Mouse (Mus musculus): ENCODE data around the gene Bloc1s6. TPM values are rescaled to one million over a fixed set of nuclear protein-coding genes. Genes with fewer than 3 reads are reported as not detected.

Gene Bloc1s6
- polyA plus RNA-seq, 1 experiment from 2014 or later = 42.8 TPM

GRCm38 (mm10) chr2:122711911-122712310, 26.4 kb upstream of the Bloc1s6 start:
- no peaks in the 10 kb centered on the region for H3K9me3 ChIP-seq (ENCODE audit: control insufficient read depth, low read length)
- WGBS = 51% methylated on average over 3 of the region's 3 CpGs
- no peak overlapping the region for H3K9ac ChIP-seq (ENCODE audit: low read depth, low read length)
- ATAC-seq (replicated peaks; ENCODE audit: low FRiP score) (no peak), DNase-seq (ENCODE audit: low spot score) (no peak)
- H3K4me1 ChIP-seq (replicated peaks; ENCODE audit: control insufficient read depth, insufficient read depth, low read length) = no peaks in the 10 kb centered on the region
- no peaks in the 10 kb centered on the region for H3K36me3 ChIP-seq (ENCODE audit: control insufficient read depth, insufficient read depth, low read length)
- no peak overlapping the region for H3K27ac ChIP-seq (ENCODE audit: low read depth, low read length)
- no peak overlapping the region for H3K4me2 ChIP-seq
- no peak overlapping the region for H3K4me3 ChIP-seq (ENCODE audit: low read depth, low read length)
- H3K27me3 ChIP-seq (replicated peaks; ENCODE audit: control insufficient read depth, insufficient read depth, low read length) = no peaks in the 10 kb centered on the region

- Histone ChIP-seq H3K36me3 (ENCODE audit: control insufficient read depth, insufficient read depth, low read length) (no peaks in the 10 kb centered on the region), H3K9ac (ENCODE audit: low read depth, low read length) (no peak overlapping the region), H3K27ac (ENCODE audit: low read depth, low read length) (no peak overlapping the region), H3K4me2 (no peak overlapping the region), H3K4me3 (ENCODE audit: low read depth, low read length) (no peak overlapping the region), H3K9me3 (ENCODE audit: control insufficient read depth, low read length) (no peaks in the 10 kb centered on the region), H3K4me1 (replicated peaks; ENCODE audit: control insufficient read depth, insufficient read depth, low read length) (no peaks in the 10 kb centered on the region), H3K27me3 (replicated peaks; ENCODE audit: control insufficient read depth, insufficient read depth, low read length) (no peaks in the 10 kb centered on the region)
- DNase-seq (ENCODE audit: low spot score) = no peak
- ATAC-seq (replicated peaks; ENCODE audit: low FRiP score) = no peak
- 71% methylated on average over 2 of the region's 2 CpGs for WGBS
Observed at GRCm38 (mm10) chr2:122712848-122713247, 25.5 kb upstream of the Bloc1s6 start.

GRCm38 (mm10) chr2:122715148-122715692, 23.1 kb upstream of the Bloc1s6 start:
- DNase-seq (ENCODE audit: low spot score) = no peak
- Histone ChIP-seq H3K9me3 (ENCODE audit: control insufficient read depth, low read length) (no peaks in the 10 kb centered on the region), H3K27ac (ENCODE audit: low read depth, low read length) (no peak overlapping the region), H3K4me3 (ENCODE audit: low read depth, low read length) (no peak overlapping the region), H3K36me3 (ENCODE audit: control insufficient read depth, insufficient read depth, low read length) (no peaks in the 10 kb centered on the region), H3K27me3 (replicated peaks; ENCODE audit: control insufficient read depth, insufficient read depth, low read length) (no peaks in the 10 kb centered on the region), H3K4me2 (no peak overlapping the region), H3K9ac (ENCODE audit: low read depth, low read length) (no peak overlapping the region), H3K4me1 (replicated peaks; ENCODE audit: control insufficient read depth, insufficient read depth, low read length) (no peaks in the 10 kb centered on the region)
- WGBS = 71% methylated on average over 5 of the region's 5 CpGs
- no peak for ATAC-seq (replicated peaks; ENCODE audit: low FRiP score)

- WGBS = 60% methylated on average over 3 of the region's 3 CpGs
- Histone ChIP-seq H3K9me3 (ENCODE audit: control insufficient read depth, low read length) (no peaks in the 10 kb centered on the region), H3K36me3 (ENCODE audit: control insufficient read depth, insufficient read depth, low read length) (no peaks in the 10 kb centered on the region), H3K4me1 (replicated peaks; ENCODE audit: control insufficient read depth, insufficient read depth, low read length) (no peaks in the 10 kb centered on the region), H3K4me3 (ENCODE audit: low read depth, low read length) (no peak overlapping the region), H3K27me3 (replicated peaks; ENCODE audit: control insufficient read depth, insufficient read depth, low read length) (no peaks in the 10 kb centered on the region), H3K9ac (ENCODE audit: low read depth, low read length) (no peak overlapping the region), H3K4me2 (no peak overlapping the region), H3K27ac (ENCODE audit: low read depth, low read length) (no peak overlapping the region)
- ATAC-seq (replicated peaks; ENCODE audit: low FRiP score) (no peak), DNase-seq (ENCODE audit: low spot score) (no peak)
Observed at GRCm38 (mm10) chr2:122716301-122716842, 21.9 kb upstream of the Bloc1s6 start.

- no peaks in the 10 kb centered on the region for H3K36me3 ChIP-seq (ENCODE audit: control insufficient read depth, insufficient read depth, low read length)
- ATAC-seq (replicated peaks; ENCODE audit: low FRiP score) (no peak), DNase-seq (ENCODE audit: low spot score) (no peak)
- 44% methylated on average over 1 of the region's 1 CpGs for WGBS
- H3K4me3 ChIP-seq (ENCODE audit: low read depth, low read length) = no peak overlapping the region
- H3K4me1 ChIP-seq (replicated peaks; ENCODE audit: control insufficient read depth, insufficient read depth, low read length) = no peaks in the 10 kb centered on the region
- H3K9me3 ChIP-seq (ENCODE audit: control insufficient read depth, low read length) = no peaks in the 10 kb centered on the region
- no peak overlapping the region for H3K4me2 ChIP-seq
- H3K9ac ChIP-seq (ENCODE audit: low read depth, low read length) = no peak overlapping the region
- H3K27me3 ChIP-seq (replicated peaks; ENCODE audit: control insufficient read depth, insufficient read depth, low read length) = no peaks in the 10 kb centered on the region
- H3K27ac ChIP-seq (ENCODE audit: low read depth, low read length) = no peak overlapping the region
Observed at GRCm38 (mm10) chr2:122719232-122719631, 19.1 kb upstream of the Bloc1s6 start.

- Histone ChIP-seq H3K9ac (ENCODE audit: low read depth, low read length) (no peak overlapping the region), H3K4me1 (replicated peaks; ENCODE audit: control insufficient read depth, insufficient read depth, low read length) (no peaks in the 10 kb centered on the region), H3K4me3 (ENCODE audit: low read depth, low read length) (no peak overlapping the region), H3K9me3 (ENCODE audit: control insufficient read depth, low read length) (no peaks in the 10 kb centered on the region), H3K27ac (ENCODE audit: low read depth, low read length) (no peak overlapping the region), H3K27me3 (replicated peaks; ENCODE audit: control insufficient read depth, insufficient read depth, low read length) (no peaks in the 10 kb centered on the region), H3K36me3 (ENCODE audit: control insufficient read depth, insufficient read depth, low read length) (no peaks in the 10 kb centered on the region), H3K4me2 (no peak overlapping the region)
- DNase-seq (ENCODE audit: low spot score) (no peak), ATAC-seq (replicated peaks; ENCODE audit: low FRiP score) (no peak)
- WGBS = 66% methylated on average over 3 of the region's 3 CpGs
Observed at GRCm38 (mm10) chr2:122720564-122720963, 17.7 kb upstream of the Bloc1s6 start.

- no peak for DNase-seq (ENCODE audit: low spot score)
- 44% methylated on average over 10 of the region's 10 CpGs for WGBS
- no peak for ATAC-seq (replicated peaks; ENCODE audit: low FRiP score)
Observed at GRCm38 (mm10) chr2:122725604-122726003, 12.7 kb upstream of the Bloc1s6 start.

GRCm38 (mm10) chr2:122731456-122731855, 6.8 kb upstream of the Bloc1s6 start:
- no peaks in the 10 kb centered on the region for H3K4me1 ChIP-seq (replicated peaks; ENCODE audit: control insufficient read depth, insufficient read depth, low read length)
- DNase-seq (ENCODE audit: low spot score) (no peak), ATAC-seq (replicated peaks; ENCODE audit: low FRiP score) (no peak)
- no peaks in the 10 kb centered on the region for H3K36me3 ChIP-seq (ENCODE audit: control insufficient read depth, insufficient read depth, low read length)
- no peak overlapping the region for H3K27ac ChIP-seq (ENCODE audit: low read depth, low read length)
- no peak overlapping the region for H3K4me2 ChIP-seq
- peaks cover 13% of the 10 kb centered on the region; the same call in 1 of the 2 replicates for H3K27me3 ChIP-seq (replicated peaks; ENCODE audit: control insufficient read depth, insufficient read depth, low read length)
- WGBS = 71% methylated on average over 2 of the region's 2 CpGs
- H3K4me3 ChIP-seq (ENCODE audit: low read depth, low read length) = no peak overlapping the region
- no peak overlapping the region for H3K9ac ChIP-seq (ENCODE audit: low read depth, low read length)
- H3K9me3 ChIP-seq (ENCODE audit: control insufficient read depth, low read length) = no peaks in the 10 kb centered on the region

More at GRCm38 (mm10) chr2:122725604-122726003, 12.7 kb upstream of the Bloc1s6 start:
- no peak overlapping the region for H3K9ac ChIP-seq (ENCODE audit: low read depth, low read length)
- H3K4me1 ChIP-seq (replicated peaks; ENCODE audit: control insufficient read depth, insufficient read depth, low read length) = no peaks in the 10 kb centered on the region
- H3K36me3 ChIP-seq (ENCODE audit: control insufficient read depth, insufficient read depth, low read length) = no peaks in the 10 kb centered on the region
- H3K4me3 ChIP-seq (ENCODE audit: low read depth, low read length) = no peak overlapping the region
- H3K27me3 ChIP-seq (replicated peaks; ENCODE audit: control insufficient read depth, insufficient read depth, low read length) = no peaks in the 10 kb centered on the region
- H3K9me3 ChIP-seq (ENCODE audit: control insufficient read depth, low read length) = no peaks in the 10 kb centered on the region
- no peak overlapping the region for H3K27ac ChIP-seq (ENCODE audit: low read depth, low read length)
- no peak overlapping the region for H3K4me2 ChIP-seq

- Histone ChIP-seq H3K27me3 (replicated peaks; ENCODE audit: control insufficient read depth, insufficient read depth, low read length) (peaks cover 12% of the 10 kb centered on the region; the same call in 1 of the 2 replicates), H3K9me3 (ENCODE audit: control insufficient read depth, low read length) (no peaks in the 10 kb centered on the region), H3K4me2 (peak overlapping the region; percentile 69), H3K9ac (ENCODE audit: low read depth, low read length) (peak overlapping the region; percentile 94), H3K27ac (ENCODE audit: low read depth, low read length) (no peak overlapping the region), H3K36me3 (ENCODE audit: control insufficient read depth, insufficient read depth, low read length) (no peaks in the 10 kb centered on the region), H3K4me3 (ENCODE audit: low read depth, low read length) (peak overlapping the region; percentile 86), H3K4me1 (replicated peaks; ENCODE audit: control insufficient read depth, insufficient read depth, low read length) (peaks cover 5% of the 10 kb centered on the region; the same call in 1 of the 2 replicates)
- ATAC-seq (replicated peaks; ENCODE audit: low FRiP score) (no peak), DNase-seq (ENCODE audit: low spot score) (no peak)
- WGBS = 32% methylated on average over 7 of the region's 7 CpGs
Observed at GRCm38 (mm10) chr2:122739023-122739422, 720 bp downstream of the Bloc1s6 start.
